In genomic region chr3:37997998-37998397, GRCm38 (mm10) we compare ENCODE assay signal across 13 mouse cellular contexts.
"Had no signal": no experiment of that assay in that cellular context is flagged by ENCODE, and none has a peak within 500 bp of the region (broad histone marks: within the 10 kb centered on the region; RNA-seq: fewer than 3 reads in every experiment).

No protein-coding gene starts in this region.

- DNase-seq: kidney, adult 18-20 months; kidney, adult 9 months; kidney, postnatal 14 days; kidney, postnatal 4 days; left cerebral cortex, postnatal 4 days; liver; lung, adult 18-20 months; lung, postnatal 10 days; lung, postnatal 36 days; retina, postnatal 1 day; thymus, adult 2 months; thymus, postnatal 14 days; thymus, postnatal 4 days had no signal
